Mouse (Mus musculus) heart, postnatal 36 days (tissue): ENCODE measurements at regions not wholly inside any gene's neighbourhood (a gene's known extent, or its start where the extent isn't known, plus 50 kb on each side); places are given as distances from the start of the nearest gene placed in this dataset.
A peak's percentile ranks its signal among the peaks of the same experiment; 100 is the strongest.

Experiments
- DNase-seq, 2 experiments: peaks; one replicate each; pipeline ENCODE4 v3.0.0; 2021 to 2022
- intact Hi-C: fragments of 180-260 bp; cut with DNase I; formaldehyde crosslinking; loops from one replicate; pipeline ENCODE4 v1.15.1; 2025

DNA sequence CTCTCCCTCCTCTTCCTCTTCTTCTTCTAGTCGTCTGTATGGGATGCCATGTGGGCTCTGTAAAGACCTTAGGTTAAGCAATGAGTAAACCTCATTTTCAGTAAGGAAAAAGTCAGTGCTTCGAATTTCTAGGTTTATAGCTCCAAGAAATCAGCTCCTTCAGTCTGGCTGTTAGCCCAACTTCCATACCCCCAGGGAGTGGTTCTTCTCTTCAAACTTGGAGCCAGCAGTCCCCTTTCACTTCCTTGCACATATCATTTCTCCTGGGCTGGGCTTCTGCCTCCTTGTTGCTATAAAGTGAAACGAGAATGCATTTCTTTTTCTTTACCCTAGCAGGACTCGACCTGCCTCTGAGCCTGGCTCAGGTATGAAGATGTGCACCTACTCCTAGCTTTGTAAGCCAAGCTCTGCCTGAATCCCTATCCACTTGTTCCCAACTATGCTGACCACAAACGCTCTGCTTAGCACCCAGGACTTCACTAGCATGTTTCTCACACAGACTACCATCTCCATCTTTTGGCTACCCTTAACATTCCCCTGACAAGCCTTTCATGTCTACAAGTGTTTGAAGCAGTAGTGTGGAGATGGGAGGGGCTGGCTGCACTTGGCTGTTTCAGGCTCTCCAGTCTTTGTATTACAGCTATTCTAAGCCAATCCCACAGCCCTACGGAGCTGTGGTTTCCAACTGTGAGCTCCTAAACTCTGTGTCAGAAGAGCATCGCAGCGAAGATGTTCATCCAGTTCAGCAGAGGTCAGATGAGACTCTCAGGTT is 243.8 kb upstream of the Tprg start:
- intact Hi-C loops, result no loop called here

DNA sequence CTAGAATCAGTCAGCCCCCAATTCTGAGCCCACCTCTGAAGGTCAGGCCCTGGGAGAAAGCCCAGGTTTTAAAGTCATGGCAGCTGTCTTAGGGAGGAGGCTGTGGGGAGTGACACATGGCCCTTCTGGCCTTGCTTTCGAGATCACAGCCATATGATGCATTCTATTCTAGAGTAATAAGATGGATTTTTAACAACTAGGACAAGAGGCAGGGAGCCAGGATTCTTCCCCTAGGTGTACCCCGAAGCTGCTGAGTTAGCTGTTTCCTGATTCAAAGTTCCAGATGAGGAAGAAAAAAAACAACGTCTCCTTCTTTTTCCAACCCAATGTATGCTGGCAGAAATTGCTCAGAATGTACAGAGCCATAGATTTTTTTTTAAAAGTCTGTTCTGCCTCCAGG is 242.0 kb upstream of the Tprg start:
- intact Hi-C loops, result no loop called here
- DNase-seq, result no peak

More for the DNA sequence above, 243.8 kb upstream of the Tprg start:
- DNase-seq, result peak in 1 of 2 experiments; percentile 41

DNA sequence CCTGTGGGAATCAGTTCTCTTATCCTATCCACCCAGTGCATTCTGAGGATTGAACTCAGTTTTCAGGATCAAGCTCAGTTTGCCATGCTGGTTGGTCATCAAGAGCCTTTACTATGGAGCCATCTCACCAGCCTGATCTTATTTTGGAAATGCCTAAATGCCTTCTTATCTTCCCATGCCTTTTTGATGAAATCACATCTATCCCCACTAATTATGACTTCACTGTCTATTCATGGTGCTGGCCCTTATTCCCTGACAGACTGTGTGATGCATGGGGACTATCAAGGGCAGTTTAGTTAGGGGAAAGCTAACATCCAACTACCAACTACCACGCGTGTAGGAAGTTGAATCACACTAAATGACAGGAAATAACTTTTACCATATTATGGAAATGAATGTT is 238.9 kb upstream of the Tprg start:
- intact Hi-C loops, result no loop called here
- no peak for DNase-seq

DNA sequence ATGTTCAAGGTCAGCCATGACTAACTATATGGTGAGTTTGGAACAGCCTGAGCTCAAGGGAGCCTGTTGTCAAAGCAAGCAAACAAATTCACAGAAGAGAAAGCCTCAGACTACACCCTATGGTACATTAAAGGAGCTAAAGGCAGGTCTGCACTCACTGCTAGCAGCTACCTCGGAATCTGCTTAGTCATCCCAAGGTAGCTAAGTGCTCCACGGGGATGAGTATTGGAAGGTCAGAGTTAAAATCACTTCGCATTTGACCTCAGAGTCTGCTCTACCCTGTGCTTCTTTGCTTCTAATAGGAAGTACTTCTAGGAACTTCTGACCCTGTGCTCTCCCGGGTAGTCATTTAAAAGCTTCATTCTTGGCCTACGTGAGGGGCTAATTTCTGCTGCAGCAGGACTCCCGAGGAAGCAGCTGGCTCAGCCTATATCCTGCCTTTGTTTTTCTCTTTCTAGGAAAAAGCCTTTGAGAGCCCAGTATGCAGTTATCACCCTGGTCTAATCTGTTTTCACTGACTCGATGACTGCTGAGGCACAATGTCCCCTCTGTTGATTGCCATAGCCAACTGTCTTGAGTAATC is 236.6 kb upstream of the Tprg start:
- DNase-seq, result no peak
- intact Hi-C loops, result loop anchor here (5.0 kb wide), 1 partner anchor 38 kb away; no protein-coding TSS in a partner anchor

DNA sequence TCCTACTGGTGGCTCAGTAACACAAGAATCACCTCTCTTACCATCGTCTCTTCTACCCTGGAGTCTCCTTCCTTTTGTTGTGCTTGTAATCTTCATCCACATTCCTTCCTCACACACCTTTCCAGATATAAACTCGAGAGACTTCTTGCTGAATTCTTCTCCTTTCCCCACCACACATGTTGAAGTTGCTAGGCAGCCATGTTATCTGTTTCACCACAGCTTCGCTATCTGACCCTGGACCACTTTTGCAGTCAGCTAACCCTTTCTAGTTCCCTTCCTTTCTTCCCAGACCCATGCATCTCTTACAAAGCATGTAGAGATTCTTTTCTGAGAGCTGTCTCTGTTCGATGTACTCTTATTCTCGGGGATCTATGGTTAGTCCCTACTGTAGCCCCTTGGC is 235.6 kb upstream of the Tprg start:
- DNase-seq, result no peak
- intact Hi-C loops, result loop anchor here (5.0 kb wide), 1 partner anchor 39 kb away; no protein-coding TSS in a partner anchor

DNA sequence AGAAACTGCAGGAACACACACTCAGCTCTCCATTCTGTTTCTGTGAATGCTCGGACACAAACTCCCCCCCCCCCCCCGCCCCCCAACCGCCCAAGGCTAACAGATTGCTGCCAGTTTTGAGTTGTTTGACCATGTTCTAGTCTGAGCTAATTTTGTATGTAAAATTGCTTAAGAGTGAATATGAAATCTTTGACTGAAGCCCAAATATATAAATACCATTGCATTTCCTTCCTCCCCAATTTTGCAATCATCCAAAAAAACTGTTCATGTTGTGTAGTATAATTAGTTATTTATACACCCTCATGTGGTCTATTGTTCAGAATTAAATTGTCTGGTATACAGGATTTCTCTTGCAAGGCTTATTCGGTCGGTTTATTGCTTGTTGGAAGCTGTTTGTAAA is 234.2 kb upstream of the Tprg start:
- no peak for DNase-seq
- intact Hi-C loops, result loop anchor here (5.0 kb wide), 1 partner anchor 40 kb away; no protein-coding TSS in a partner anchor

DNA sequence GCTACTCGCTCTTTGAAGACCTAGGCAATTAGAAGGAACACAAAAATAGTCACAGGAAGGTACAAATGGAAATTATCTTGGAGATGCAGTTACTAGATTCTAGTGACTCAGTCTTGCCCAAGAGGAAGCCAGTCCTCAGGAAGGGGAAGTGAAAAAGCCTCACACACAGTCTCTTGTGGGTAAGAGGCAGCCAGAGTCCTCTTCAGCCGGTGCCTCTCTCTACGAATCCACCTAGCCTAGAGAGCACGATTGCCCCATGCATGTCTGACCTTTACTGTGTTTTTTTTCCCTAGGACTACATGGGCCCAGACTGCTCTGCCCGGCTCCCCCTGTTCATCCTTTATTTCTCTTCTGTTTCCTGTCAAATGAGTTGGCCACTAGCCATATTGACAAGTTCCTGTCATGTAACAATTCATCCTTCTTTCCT is 233.7 kb upstream of the Tprg start:
- intact Hi-C loops, result loop anchor here (5.0 kb wide), 1 partner anchor 41 kb away; no protein-coding TSS in a partner anchor
- peak in 1 of 2 experiments; percentile 31 for DNase-seq

DNA sequence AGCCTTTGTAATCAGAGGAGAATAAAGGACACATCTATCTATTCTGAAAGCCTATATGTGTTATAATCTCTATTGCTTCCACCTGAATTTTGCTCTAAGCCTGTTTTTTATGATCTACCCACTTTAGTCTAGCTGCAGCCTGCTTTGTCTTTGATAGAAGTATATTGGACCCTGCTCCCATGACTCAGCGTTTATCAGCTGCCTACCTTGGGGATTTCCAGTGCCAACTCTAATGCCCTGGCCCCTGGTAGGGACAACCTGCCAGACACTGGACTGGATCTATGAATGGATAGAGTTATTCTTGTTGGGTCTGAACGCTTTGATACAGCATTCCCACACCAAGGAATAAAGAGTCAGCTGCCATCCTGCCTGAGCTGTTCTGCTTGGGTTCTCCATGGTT is 232.3 kb upstream of the Tprg start:
- intact Hi-C loops, result loop anchor here (5.0 kb wide), 1 partner anchor 42 kb away; no protein-coding TSS in a partner anchor

DNA sequence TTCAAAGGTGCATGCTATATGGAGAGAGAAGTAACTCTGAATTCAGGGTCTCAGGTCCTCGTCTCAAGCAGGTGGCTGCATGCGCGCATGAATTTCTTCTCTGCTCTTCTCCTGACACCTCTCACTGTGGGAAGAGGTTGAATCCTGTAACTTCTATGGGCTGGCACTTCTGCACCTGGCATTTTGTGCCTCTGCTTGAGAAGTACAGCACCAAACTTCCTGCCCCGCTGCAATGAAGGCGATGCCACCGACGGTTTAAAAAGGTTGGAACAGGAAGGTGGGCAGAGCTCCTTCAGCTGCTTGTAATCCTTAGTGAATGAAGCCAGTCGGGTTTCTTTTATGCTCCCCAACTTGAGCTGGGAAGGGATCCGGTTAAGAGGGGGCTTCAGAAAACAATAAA is 231.2 kb upstream of the Tprg start:
- DNase-seq, result no peak
- intact Hi-C loops, result no loop called here

More for the DNA sequence above, 232.3 kb upstream of the Tprg start:
- DNase-seq, result no peak

DNA sequence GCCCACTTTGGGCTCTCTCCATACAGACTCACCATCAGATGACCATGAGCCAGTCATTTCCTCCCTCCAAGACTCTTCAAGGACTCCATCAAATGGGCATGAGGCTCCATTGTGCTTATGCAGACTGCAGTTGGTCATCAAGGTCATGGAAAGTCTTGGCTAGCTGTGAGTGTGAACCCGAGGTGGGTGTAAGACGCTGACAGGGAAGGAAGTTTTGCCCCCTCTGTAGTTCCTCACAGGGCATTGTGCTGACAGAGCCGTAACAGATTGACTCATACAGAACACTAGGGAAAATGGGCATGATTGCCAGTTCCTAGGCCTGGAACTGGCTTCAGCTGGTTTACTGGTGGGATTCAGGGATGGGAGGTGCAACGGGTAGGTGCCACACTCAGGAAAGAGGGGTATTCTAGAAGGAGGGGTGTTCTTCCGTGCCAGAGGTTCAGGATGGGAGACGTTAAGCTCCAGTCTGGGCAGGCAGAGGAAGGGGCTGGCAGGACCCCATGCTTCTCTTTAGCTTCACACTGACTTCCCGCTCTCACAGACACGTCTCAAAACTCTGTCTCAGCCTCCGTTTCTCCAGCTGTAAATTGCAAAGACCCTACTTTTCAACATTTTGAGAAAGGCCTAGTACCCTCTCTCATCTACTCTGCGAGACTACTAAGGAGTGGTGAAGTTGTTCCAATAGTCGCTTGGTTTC is 228.4 kb upstream of the Tprg start:
- no peak for DNase-seq
- intact Hi-C loops, result loop anchor here (2.0 kb wide), 1 partner anchor 665 kb away; the partner anchor contains the start of gene Lpp

DNA sequence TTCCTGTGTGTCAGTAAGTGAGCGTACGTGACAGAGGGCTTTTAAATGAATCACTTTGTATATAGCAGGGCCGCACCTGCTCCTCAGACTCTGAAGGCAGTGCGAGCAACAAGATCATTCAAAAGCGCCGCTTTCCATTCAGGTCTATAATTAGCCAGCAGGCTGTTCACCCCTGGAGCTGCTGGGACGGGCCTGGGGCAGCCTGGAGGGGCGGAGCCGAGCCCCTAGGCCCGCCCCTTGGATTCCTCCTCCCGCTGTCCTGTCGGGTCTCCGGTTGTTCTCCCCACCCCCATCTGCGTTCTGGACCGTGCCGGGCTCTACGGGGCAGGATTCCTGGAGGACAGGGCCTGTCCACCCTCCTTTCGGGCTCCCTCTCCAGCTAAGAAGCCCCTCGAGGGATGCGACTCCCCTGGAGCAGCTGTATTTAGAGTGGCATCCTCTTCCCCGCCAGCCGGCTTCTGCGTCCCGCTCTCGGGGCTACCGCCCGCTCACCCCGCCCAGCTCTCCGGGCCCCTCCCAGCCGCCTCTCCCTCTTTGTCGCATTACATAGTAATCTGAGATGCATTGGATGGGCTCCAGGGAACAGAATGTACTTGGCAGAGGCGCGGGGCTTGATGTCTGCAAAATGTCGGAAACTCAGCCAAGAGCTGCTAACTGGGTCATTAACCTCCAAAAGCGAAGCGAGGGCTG is 227.7 kb upstream of the Tprg start:
- peak; percentile 98 to 99 for DNase-seq
- intact Hi-C loops, result loop anchor here (2.0 kb wide), 1 partner anchor 666 kb away; the partner anchor contains the start of gene Lpp

DNA sequence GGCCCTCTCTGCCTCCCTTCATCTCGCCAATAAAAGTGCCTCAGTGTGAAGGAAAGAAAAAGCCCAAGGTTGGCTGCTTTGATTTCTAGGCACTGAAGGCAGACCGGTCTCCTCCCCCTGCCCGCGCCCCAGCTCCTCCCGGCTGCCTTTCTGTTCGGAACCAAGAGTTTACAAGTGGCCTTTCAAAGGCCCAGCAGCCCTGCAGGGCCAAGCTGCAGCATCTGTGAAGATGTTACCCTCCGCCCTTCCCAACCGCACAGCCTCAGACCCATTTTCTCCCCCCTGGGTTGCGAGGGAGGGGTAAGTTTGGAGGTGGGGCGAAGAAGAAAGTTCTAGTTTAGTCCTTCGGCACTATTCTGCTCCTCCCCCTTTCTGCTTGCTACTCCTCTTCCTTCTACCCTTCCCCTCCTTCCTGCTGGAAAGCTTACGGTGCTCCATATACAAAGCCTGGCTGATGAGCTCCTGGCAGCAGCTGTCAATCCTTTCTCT is 227.1 kb upstream of the Tprg start:
- no peak for DNase-seq
- intact Hi-C loops, result loop anchor here (2.0 kb wide), 1 partner anchor 667 kb away; the partner anchor contains the start of gene Lpp

DNA sequence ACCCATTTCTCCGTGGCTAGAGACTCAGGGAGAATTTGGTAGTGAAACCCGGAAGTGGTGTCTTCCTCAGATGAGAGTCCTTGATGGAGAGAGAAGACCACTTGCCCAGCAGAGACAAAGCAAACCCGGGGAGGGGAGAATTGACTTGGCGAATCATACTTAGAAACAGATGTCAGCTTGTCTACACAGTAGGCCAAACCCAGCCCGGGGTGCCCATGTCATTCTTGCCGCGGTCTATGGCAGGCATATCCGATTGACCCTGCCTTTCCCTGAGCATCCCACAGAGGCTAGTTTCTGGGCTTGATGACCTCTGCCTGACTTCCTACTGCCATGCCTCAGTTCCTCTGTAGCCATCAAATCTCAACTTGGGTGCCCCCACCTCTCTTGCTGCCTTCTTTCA is 226.4 kb upstream of the Tprg start:
- no peak for DNase-seq
- intact Hi-C loops, result loop anchor here (5.0 to 10.0 kb wide), 7 partner anchors 103 to 778 kb away; no protein-coding TSS in a partner anchor

DNA sequence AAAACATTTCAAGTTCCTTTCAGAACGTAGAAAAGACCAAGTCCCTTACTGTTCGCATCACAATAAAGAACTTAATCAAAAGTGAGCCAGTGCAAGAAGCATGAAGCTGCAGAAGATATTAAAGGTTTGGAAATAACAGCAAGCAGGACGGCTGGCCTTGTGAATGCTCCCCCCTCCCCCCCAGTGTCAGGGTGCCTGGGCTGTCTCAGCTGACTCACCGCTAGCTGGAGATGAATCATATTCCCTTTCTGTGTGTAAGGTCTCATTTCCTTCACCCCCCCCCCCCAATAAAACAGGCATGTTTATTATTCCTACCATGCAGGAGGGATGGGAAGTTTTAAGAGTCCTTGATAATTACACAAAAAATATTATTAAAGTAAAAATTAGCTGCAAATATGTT is 225.0 kb upstream of the Tprg start:
- intact Hi-C loops, result loop anchor here (5.0 to 10.0 kb wide), 7 partner anchors 104 to 779 kb away; no protein-coding TSS in a partner anchor
- no peak for DNase-seq

DNA sequence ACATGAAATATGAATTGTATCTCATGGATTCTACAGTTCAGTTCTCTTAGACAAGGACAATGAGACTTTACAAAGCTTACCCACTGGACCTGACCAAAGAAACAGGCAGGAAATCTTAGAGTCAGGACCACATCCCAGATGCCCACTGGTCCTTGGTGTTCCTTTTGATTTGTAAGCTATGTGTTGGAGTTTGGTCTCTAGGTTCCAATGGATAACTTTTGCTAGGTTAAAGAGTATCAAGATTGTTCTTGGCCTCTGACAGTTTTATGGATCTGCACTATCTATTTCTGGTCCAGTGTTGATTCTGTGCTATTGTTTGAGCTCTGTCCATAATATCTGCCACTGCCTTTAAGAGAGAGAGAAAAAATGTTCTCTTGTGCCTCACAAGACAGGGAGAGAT is 222.6 kb upstream of the Tprg start:
- intact Hi-C loops, result loop anchor here (1.0 to 10.0 kb wide), 8 partner anchors 107 to 1080 kb away; no protein-coding TSS in a partner anchor
- no peak for DNase-seq

DNA sequence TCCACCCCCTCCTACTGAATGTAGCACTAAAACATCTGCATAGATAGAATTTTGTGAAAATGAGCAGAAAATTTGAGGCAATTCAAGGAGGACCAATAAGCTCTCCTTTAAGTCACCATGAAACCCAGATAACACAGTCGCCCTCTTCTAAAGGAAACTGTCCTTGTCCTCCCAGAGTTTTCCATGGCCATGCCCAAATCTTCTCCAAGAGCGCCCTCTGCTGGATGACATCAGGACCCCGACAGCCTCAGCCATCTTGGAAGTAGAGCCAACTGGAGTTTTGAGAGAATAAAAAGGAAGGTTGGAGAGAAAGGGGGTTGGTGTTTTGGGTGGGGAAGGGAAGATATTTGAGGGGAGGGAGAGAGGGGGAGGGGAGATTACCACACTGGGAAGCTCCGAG is 222.1 kb upstream of the Tprg start:
- peak; percentile 90 to 94 for DNase-seq
- intact Hi-C loops, result loop anchor here (1.0 to 10.0 kb wide), 8 partner anchors 107 to 1080 kb away; no protein-coding TSS in a partner anchor

DNA sequence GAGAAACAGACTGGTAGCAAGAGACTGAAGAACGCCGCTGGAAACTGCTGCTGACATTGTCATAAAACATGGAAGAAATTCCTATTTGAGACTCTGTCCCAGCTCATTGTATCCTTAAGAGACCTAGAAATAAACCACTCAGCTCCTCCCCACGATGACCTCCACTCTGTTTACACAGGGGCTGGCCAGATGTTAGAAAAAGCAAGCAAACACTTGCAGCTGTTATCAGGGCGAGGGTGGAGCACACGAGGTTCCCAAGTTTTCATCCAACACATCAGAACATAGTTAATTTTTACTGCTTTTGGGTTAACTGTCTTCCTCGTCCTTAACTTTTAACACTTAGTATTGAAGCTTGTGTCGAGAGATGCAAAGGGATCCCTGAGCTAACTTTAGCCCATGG is 219.8 kb upstream of the Tprg start:
- intact Hi-C loops, result loop anchor here (2.0 to 10.0 kb wide), 3 partner anchors 198 to 502 kb away; no protein-coding TSS in a partner anchor
- DNase-seq, result peak in 1 of 2 experiments; percentile 27

DNA sequence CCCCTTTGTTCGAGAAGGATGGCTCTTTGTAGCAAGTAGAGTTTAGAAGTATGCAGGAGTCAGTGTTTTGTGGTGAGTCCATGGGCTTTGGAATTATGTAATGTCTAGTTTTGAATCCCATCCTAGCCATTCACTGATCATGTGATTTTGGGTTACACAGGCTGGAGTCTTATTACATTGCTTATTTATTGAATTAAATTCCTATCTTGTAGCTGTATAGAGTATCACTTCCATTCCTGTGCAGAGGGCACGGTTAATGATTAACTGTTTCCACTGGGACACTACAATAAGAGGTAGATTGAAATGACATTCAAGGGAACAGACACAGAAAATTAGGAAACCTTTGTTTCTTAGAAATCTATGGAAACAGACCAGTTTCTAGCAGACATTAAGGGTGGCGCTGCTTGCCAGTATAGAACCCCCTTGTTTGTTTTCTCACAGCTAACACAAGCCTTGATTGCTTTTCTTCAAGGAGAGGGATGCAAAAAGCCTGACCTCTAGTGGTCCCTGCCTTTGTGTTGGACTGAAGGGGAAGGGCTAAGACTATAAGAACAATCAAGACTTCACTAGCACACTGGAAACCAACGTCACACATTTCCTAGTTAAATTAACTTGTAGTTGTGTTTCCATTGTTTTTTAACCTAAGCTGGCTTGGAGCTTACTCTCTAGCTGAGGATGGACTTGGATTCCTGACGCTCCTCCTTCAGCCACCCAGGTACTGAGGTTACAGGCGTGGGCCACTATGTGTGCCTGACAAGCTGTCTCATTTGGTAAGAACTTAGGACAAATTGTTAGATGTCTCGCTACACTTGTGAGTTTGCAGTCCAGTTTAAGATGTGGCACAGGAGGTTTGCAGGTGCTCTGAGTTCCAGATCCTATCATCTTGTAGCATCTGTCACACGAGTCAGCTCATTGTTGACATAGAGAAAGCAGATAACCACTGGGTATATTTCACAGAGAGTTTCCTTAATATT is 219.1 kb upstream of the Tprg start:
- peak in 1 of 2 experiments; percentile 33 for DNase-seq
- intact Hi-C loops, result loop anchor here (2.0 to 10.0 kb wide), 3 partner anchors 197 to 503 kb away; no protein-coding TSS in a partner anchor

DNA sequence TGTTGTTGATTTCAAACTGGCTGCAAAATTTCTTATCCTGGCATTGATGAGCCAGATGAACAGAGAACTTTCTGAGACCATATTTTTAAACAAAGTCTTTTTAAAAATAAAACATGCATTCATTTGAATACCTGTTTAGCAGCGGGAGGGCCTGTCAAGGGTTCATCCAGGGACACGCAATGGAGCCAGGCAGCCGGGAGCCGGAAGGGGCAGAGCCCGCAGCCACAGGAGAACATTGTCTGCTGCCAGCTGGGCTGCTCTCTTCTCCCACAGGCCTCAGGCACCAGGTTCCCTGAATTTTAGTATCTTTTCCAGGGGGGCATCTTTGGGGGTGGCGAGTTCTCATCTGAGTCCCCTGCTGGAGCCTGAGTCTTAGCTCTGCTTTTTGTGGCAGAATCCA is 205.8 kb upstream of the Tprg start:
- DNase-seq, result no peak
- intact Hi-C loops, result no loop called here
